In genomic region chr12:86889103-86889644, GRCm38 (mm10) we compare ENCODE assay signal across 9 mouse cellular contexts. TPM values are rescaled to one million over a fixed set of nuclear protein-coding genes. Genes with fewer than 3 reads are reported as not detected.
DNase-seq lines count a peak whose midpoint lies in the region; ATAC-seq and TF ChIP-seq lines count a peak whose summit lies in the region.
"Had no signal": no experiment of that assay in that cellular context is flagged by ENCODE, and none has a peak within 500 bp of the region (broad histone marks: within the 10 kb centered on the region; RNA-seq: fewer than 3 reads in every experiment).

No protein-coding gene starts in this region.

- TF ChIP-seq CTCF in testis, adult 2 months (IDR thresholded peaks at IDR 0.05; ENCODE audit: control insufficient read depth, insufficient read depth, insufficient replicate concordance, low read depth, low read length), result no peak
- TF ChIP-seq CTCF in kidney, postnatal 0 days (IDR thresholded peaks at IDR 0.05; ENCODE audit: low read depth), result no peak

- no peaks in the 10 kb centered on the region for H3K27me3 ChIP-seq in testis, adult 2 months (ENCODE audit: control insufficient read depth, insufficient read depth, low read length)
- no peaks in the 10 kb centered on the region for H3K27me3 ChIP-seq in forebrain, embryonic 14.5 days (replicated peaks; ENCODE audit: control insufficient read depth, insufficient read depth, low read length)
- no peaks in the 10 kb centered on the region for H3K27me3 ChIP-seq in kidney, postnatal 0 days (ENCODE audit: insufficient read depth, low read length)

- no peaks in the 10 kb centered on the region for H3K36me3 ChIP-seq in testis, adult 2 months (ENCODE audit: control insufficient read depth, insufficient read depth, low read length)
- H3K36me3 ChIP-seq in forebrain, embryonic 14.5 days (ENCODE audit: control insufficient read depth, insufficient read depth, low read length), result no peaks in the 10 kb centered on the region
- H3K36me3 ChIP-seq in kidney, postnatal 0 days (ENCODE audit: insufficient read depth, low read length), result no peaks in the 10 kb centered on the region

- H3K4me2 ChIP-seq in forebrain, embryonic 14.5 days (ENCODE audit: low read length), result peak overlapping the region; percentile 51
- H3K4me2 ChIP-seq in kidney, postnatal 0 days (ENCODE audit: low read length), result peak overlapping the region; percentile 52

- peak overlapping the region; percentile 83 for H3K27ac ChIP-seq in testis, adult 2 months (ENCODE audit: control insufficient read depth, insufficient read depth, low read depth, low read length)
- peak overlapping the region; percentile 85 for H3K27ac ChIP-seq in forebrain, embryonic 14.5 days (ENCODE audit: low read depth, low read length)
- H3K27ac ChIP-seq in kidney, postnatal 0 days, result peak overlapping the region; percentile 99

- H3K4me1 ChIP-seq in testis, adult 2 months (ENCODE audit: control insufficient read depth, insufficient read depth, low read length), result peaks cover 25% of the 10 kb centered on the region
- H3K4me1 ChIP-seq in forebrain, embryonic 14.5 days (ENCODE audit: control insufficient read depth, insufficient read depth, low read length), result peaks cover 79% of the 10 kb centered on the region
- peaks cover 66% of the 10 kb centered on the region for H3K4me1 ChIP-seq in kidney, postnatal 0 days (replicated peaks; ENCODE audit: insufficient read depth, low read length)

- ATAC-seq in forebrain, embryonic 14.5 days, result no peak
- ATAC-seq in kidney, postnatal 0 days (replicated peaks; ENCODE audit: low FRiP score, low read depth), result no peak

- H3K4me3 ChIP-seq in testis, adult 2 months (ENCODE audit: control insufficient read depth, low read depth, low read length), result no peak overlapping the region; the same call in 1 of the 2 replicates
- no peak overlapping the region for H3K4me3 ChIP-seq in forebrain, embryonic 14.5 days (ENCODE audit: low read depth, low read length)
- peak overlapping the region; percentile 20; the same call in 1 of the 2 replicates for H3K4me3 ChIP-seq in kidney, postnatal 0 days (replicated peaks; ENCODE audit: low read depth, low read length)
- H3K4me3 ChIP-seq: erythroblast, embryonic 14.5 days had no signal

- no peak for TF ChIP-seq POLR2A in testis, adult 2 months (IDR thresholded peaks at IDR 0.05; ENCODE audit: control insufficient read depth, low read depth, low read length)

- no peaks in the 10 kb centered on the region for H3K9me3 ChIP-seq in forebrain, embryonic 14.5 days (replicated peaks; ENCODE audit: control insufficient read depth, low read length)
- H3K9me3 ChIP-seq in kidney, postnatal 0 days (replicated peaks; ENCODE audit: low read length), result no peaks in the 10 kb centered on the region

- WGBS in forebrain, embryonic 14.5 days, result 9% methylated on average over 7 of the region's 7 CpGs
- 4% methylated on average over 7 of the region's 7 CpGs for WGBS in kidney, postnatal 0 days

- H3K9ac ChIP-seq in forebrain, embryonic 14.5 days (ENCODE audit: low read length), result peak overlapping the region; percentile 49; the same call in 1 of the 2 replicates
- peak overlapping the region; percentile 50; the same call in 1 of the 2 replicates for H3K9ac ChIP-seq in kidney, postnatal 0 days (ENCODE audit: low read depth, low read length)

- no peak for DNase-seq in testis, postnatal 10 days (ENCODE audit: low spot score)
- no peak for DNase-seq in forebrain, embryonic 14.5 days (ENCODE audit: low spot score)
- DNase-seq in kidney, postnatal 0 days (ENCODE audit: low spot score), result peak; percentile 67
- DNase-seq in lung, postnatal 4 days, result peak; percentile 58 to 70
- DNase-seq in frontal cortex, postnatal 14 days (ENCODE audit: low spot score in 2 of 2), result no peak
- DNase-seq in right cerebral cortex, postnatal 4 days, result no peak
- no peak for DNase-seq in layer of hippocampus, postnatal 10 days (ENCODE audit: low spot score in 2 of 2)

RNA-seq across cellular contexts. Expression of gene Irf2bpl, which starts 4.6 kb away (rescaled TPM):
- 2.8 and 3.2 TPM in 2 replicates for polyA plus RNA-seq in testis, adult 2 months (2012; rRNA removed)
- 41.4 and 56.5 TPM in 2 replicates for polyA plus RNA-seq in forebrain, embryonic 14.5 days (2014; fragmentation: Nextera tagmentation; extraction: Ambion mirVana)
- 52.1 and 57.9 TPM in 2 replicates for polyA plus RNA-seq in kidney, postnatal 0 days (2015; fragmentation: Nextera tagmentation; extraction: Ambion mirVana)
- total RNA-seq in layer of hippocampus, postnatal 10 days (2021), result 10 to 100 TPM; 77.9 to 81.5 TPM

RNA-seq across cellular contexts. Expression of gene Cipc, which starts 57.7 kb away (rescaled TPM):
- polyA plus RNA-seq in testis, adult 2 months (2012; rRNA removed), result 42.7 and 45.6 TPM in 2 replicates
- polyA plus RNA-seq in forebrain, embryonic 14.5 days (2014; fragmentation: Nextera tagmentation; extraction: Ambion mirVana), result 47.5 and 57.0 TPM in 2 replicates
- polyA plus RNA-seq in kidney, postnatal 0 days (2015; fragmentation: Nextera tagmentation; extraction: Ambion mirVana), result 14.8 and 16.1 TPM in 2 replicates
- 10 to 100 TPM; 55.2 to 58.1 TPM for total RNA-seq in layer of hippocampus, postnatal 10 days (2021)

Comparison
In these comparisons a context has a peak if more than half of its experiments do, and no peak if none do; other contexts are left out.
1. DNase-seq: peak in kidney, postnatal 0 days (single experiment) and lung, postnatal 4 days (2 of 2); none in testis, postnatal 10 days (single experiment), forebrain, embryonic 14.5 days (single experiment), frontal cortex, postnatal 14 days (0 of 2), right cerebral cortex, postnatal 4 days (single experiment) and layer of hippocampus, postnatal 10 days (0 of 2).
2. RNA of gene Irf2bpl, which starts 4.6 kb away (polyA plus RNA-seq): 52.1 to 57.9 TPM in kidney, postnatal 0 days and 41.4 to 56.5 TPM in forebrain, embryonic 14.5 days; 2.8 to 3.2 TPM in testis, adult 2 months; every median in the first group is over 10 times any median in the second.
3. Peak in every context shown above with its lines, with median percentiles within 50 percentile points of each other: H3K27ac ChIP-seq.